Mouse (Mus musculus) heart, adult 2 months (tissue): Measurements from ENCODE around the gene Slc2a8. TPM values are rescaled to one million over a fixed set of nuclear protein-coding genes. Genes with fewer than 3 reads are reported as not detected.

Source experiments
- DNase-seq, 2 experiments: peaks; one replicate each; pipeline ENCODE4 v3.0.0; 2021
- H3K27ac ChIP-seq: fragments of 200-600 bp; 2 replicates; pipeline ENCODE4 v1.8.1; 2022
- H3K27me3 ChIP-seq: fragments of 200-500 bp; 2 replicates; pipeline ENCODE4 v1.6.1; 2012; ENCODE audit warnings: mild to moderate bottlenecking, low read length, inconsistent platforms, mixed read lengths; ENCODE audit not compliant: control insufficient read depth, insufficient read depth
- H3K36me3 ChIP-seq: fragments of 200-500 bp; 2 replicates; pipeline ENCODE4 v1.6.1; 2012; ENCODE audit warnings: low read length, inconsistent platforms; ENCODE audit not compliant: control insufficient read depth, insufficient read depth
- H3K4me1 ChIP-seq: fragments of 200-500 bp; 2 replicates; pipeline ENCODE4 v1.6.1; 2011; ENCODE audit warnings: low read length; ENCODE audit not compliant: control insufficient read depth, insufficient read depth
- H3K4me3 ChIP-seq: fragments of 200-600 bp; 2 replicates; pipeline ENCODE4 v1.8.1; 2022
- H3K79me2 ChIP-seq: fragments of 200-500 bp; replicated peaks from 2 replicates; pipeline ENCODE4 v1.6.1; 2012; ENCODE audit warnings: mild to moderate bottlenecking, inconsistent platforms, low read length, moderate library complexity, mixed read lengths; ENCODE audit not compliant: control insufficient read depth, insufficient read depth
- H3K9ac ChIP-seq: fragments of 200-500 bp; 2 replicates; pipeline ENCODE4 v1.6.1; 2012; ENCODE audit warnings: low read depth, mild to moderate bottlenecking, control low read depth, inconsistent platforms, low read length, mixed read lengths
- CTCF ChIP-seq: fragments of 200-600 bp; IDR thresholded peaks from 2 replicates; pipeline ENCODE4 v1.8.1; 2022; ENCODE audit warnings: antibody characterized with exemption, mild to moderate bottlenecking, moderate library complexity
- EP300 ChIP-seq: fragments of 200-500 bp; IDR thresholded peaks from 2 replicates; pipeline ENCODE4 v1.6.1; 2011; ENCODE audit warnings: low read depth, low read length, control low read depth; ENCODE audit not compliant: insufficient read depth
- POLR2A ChIP-seq: fragments of 200-500 bp; IDR thresholded peaks from 2 replicates; pipeline ENCODE4 v1.6.1; 2011; ENCODE audit warnings: mild to moderate bottlenecking, low read depth, low read length, control low read depth; ENCODE audit not compliant: insufficient read depth
- WGBS: fragments of 180-500 bp; shearing (Covaris S2); methylation state at CpG from one replicate; pipeline ENCODE4 v1.1.7; 2018; 5-methylcytosine and 5-hydroxymethylcytosine counted together
- intact Hi-C: fragments of 180-260 bp; cut with DNase I; formaldehyde crosslinking; loops from one replicate; pipeline ENCODE4 v1.15.1; 2025
- polyA plus RNA-seq: library from polyadenylated mRNA; depleted of rRNA; stranded (reverse); fragments of >200 nt; gene quantifications from 2 replicates; pipeline ENCODE4 v1.2.3, GENCODE M21; 2012
- total RNA-seq, 2 experiments: library from RNA; stranded (reverse); gene quantifications; 2 replicates each; pipeline ENCODE4 v1.2.3; 2021

Slc2a8 gene
- total and polyA plus RNA-seq, 3 experiments: 12.8 to 35.7 (median 16.6) TPM

DNA sequence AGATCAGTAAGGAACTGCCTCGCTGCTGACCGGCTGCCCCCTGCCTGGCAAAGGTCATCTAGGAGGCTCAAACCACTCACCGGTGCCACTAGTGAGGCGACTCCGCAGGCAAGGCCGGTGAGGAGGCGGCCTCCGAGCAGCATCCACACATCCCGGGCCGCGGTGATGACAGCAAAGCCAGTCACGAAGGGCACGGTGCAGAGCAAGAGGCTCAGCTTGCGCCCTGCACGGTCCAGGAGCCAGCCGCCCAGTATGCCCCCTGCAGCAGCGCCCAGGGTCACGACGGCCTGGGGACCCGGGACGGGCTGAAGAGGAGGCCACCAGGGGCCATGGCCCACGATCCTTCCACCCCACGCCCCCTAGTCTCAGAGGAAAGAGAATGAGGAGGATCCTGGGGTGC lies 602 bp downstream of the Slc2a8 start:
- intact Hi-C loops: loop anchor here (5.0 kb wide), 1 partner anchor 151 kb away; the partner anchor contains the start of gene Garnl3
- Histone ChIP-seq H3K4me1 (peaks cover 1% of the 10 kb centered on the region), H3K27me3 (no peaks in the 10 kb centered on the region), H3K36me3 (no peaks in the 10 kb centered on the region), H3K79me2 (no peaks in the 10 kb centered on the region), H3K4me3 (peak overlapping the region; percentile 95), H3K9ac (peak overlapping the region; percentile 86), H3K27ac (peak overlapping the region; percentile 74)
- 2% methylated on average over 23 of the region's 23 CpGs for WGBS
- DNase-seq: peak in 1 of 2 experiments; percentile 56
- no peak for TF ChIP-seq EP300

DNA sequence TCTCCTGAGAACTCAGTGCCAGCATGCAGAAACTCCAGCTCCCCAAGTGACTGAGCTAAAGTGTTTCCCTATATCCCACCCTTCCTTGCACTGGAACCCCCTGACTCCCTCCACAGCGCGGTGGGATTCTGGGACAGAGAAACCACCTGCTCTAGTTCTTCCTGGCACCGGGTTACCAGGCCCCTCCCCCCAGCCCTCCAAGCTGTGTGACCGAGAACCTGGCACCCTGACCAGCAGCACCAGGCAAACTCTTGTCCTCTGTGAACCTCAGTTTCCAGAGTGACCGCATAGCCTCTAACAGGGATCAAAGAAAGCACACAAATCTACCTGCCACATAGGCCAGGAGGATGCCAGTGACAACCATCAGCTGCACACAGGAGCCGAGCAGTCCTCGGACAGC lies 2.2 kb downstream of the Slc2a8 start:
- Histone ChIP-seq H3K79me2 (no peaks in the 10 kb centered on the region), H3K27me3 (no peaks in the 10 kb centered on the region), H3K4me3 (no peak overlapping the region), H3K36me3 (no peaks in the 10 kb centered on the region), H3K27ac (no peak overlapping the region), H3K9ac (no peak overlapping the region), H3K4me1 (peaks cover 1% of the 10 kb centered on the region)
- intact Hi-C loops: loop anchor here (5.0 kb wide), 1 partner anchor 153 kb away; the partner anchor contains the start of gene Garnl3
- TF ChIP-seq EP300 (no peak), POLR2A (no peak), CTCF (no peak)
- 88% methylated on average over 7 of the region's 7 CpGs for WGBS
- no peak for DNase-seq

- DNase-seq: no peak
- no peak overlapping the region for H3K9ac ChIP-seq
- H3K36me3 ChIP-seq: no peaks in the 10 kb centered on the region
- TF ChIP-seq EP300 (no peak), CTCF (no peak), POLR2A (no peak)
- H3K27me3 ChIP-seq: no peaks in the 10 kb centered on the region
- H3K4me3 ChIP-seq: no peak overlapping the region
- peaks cover 1% of the 10 kb centered on the region for H3K4me1 ChIP-seq
- no peak overlapping the region for H3K27ac ChIP-seq
- H3K79me2 ChIP-seq: no peaks in the 10 kb centered on the region
- intact Hi-C loops: no loop called here
- WGBS: 47% methylated on average over 3 of the region's 3 CpGs
Observed at GRCm38 (mm10) chr2:32978675-32979074, 3.2 kb downstream of the Slc2a8 start.

- TF ChIP-seq CTCF (no peak), EP300 (no peak), POLR2A (no peak)
- H3K79me2 ChIP-seq: no peaks in the 10 kb centered on the region
- no peak overlapping the region for H3K27ac ChIP-seq
- intact Hi-C loops: no loop called here
- no peaks in the 10 kb centered on the region for H3K27me3 ChIP-seq
- no peaks in the 10 kb centered on the region for H3K36me3 ChIP-seq
- WGBS: 82% methylated on average over 5 of the region's 5 CpGs
- no peak for DNase-seq
- H3K4me1 ChIP-seq: peaks cover 1% of the 10 kb centered on the region; the same call in 1 of the 2 replicates
- H3K9ac ChIP-seq: no peak overlapping the region
- H3K4me3 ChIP-seq: no peak overlapping the region
Observed at GRCm38 (mm10) chr2:32977114-32977513, 4.8 kb downstream of the Slc2a8 start.

GRCm38 (mm10) chr2:32974216-32974615 lies 7.7 kb downstream of the Slc2a8 start:
- Histone ChIP-seq H3K4me3 (no peak overlapping the region), H3K79me2 (no peaks in the 10 kb centered on the region), H3K27me3 (no peaks in the 10 kb centered on the region), H3K27ac (no peak overlapping the region), H3K36me3 (no peaks in the 10 kb centered on the region), H3K9ac (no peak overlapping the region), H3K4me1 (peaks cover 4% of the 10 kb centered on the region)
- WGBS: 89% methylated on average over 8 of the region's 8 CpGs
- TF ChIP-seq EP300 (no peak), POLR2A (no peak), CTCF (no peak)
- no peak for DNase-seq
- intact Hi-C loops: no loop called here

DNA sequence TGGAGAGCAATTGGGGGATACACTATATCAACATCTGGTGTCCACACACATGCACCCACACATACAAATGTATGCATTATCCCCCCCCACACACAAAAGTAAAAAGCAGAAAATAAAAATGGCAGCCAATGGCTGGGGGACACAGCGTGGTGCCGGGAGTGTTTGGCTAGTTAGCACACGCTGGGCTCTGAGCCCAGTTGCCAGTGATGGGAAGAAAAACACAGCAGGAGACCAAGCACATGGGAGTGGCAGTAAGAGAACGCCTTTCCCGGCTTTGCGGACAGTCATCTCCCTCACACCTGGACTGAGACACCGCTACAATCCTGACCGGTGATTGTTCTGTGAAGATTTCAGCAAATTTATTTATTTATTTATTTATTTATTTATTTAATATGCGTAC lies 10.6 kb downstream of the Slc2a8 start:
- no peak overlapping the region for H3K9ac ChIP-seq
- DNase-seq: no peak
- H3K36me3 ChIP-seq: no peaks in the 10 kb centered on the region
- H3K27me3 ChIP-seq: no peaks in the 10 kb centered on the region
- TF ChIP-seq EP300 (no peak), CTCF (no peak), POLR2A (no peak)
- H3K4me3 ChIP-seq: no peak overlapping the region
- no peaks in the 10 kb centered on the region for H3K79me2 ChIP-seq
- H3K4me1 ChIP-seq: peaks cover 17% of the 10 kb centered on the region
- WGBS: 65% methylated on average over 9 of the region's 9 CpGs
- intact Hi-C loops: no loop called here
- no peak overlapping the region for H3K27ac ChIP-seq
